Mouse (Mus musculus) spleen, adult 2 months (tissue): ENCODE data around the gene Setx. TPM values are rescaled to one million over a fixed set of nuclear protein-coding genes. Genes with fewer than 3 reads are reported as not detected.
A peak's percentile ranks its signal among the peaks of the same experiment; 100 is the strongest.

Experiments
- DNase-seq, 2 experiments: peaks; one replicate each; pipeline versions ENCODE4 v3.0.0 to v3.0.0-alpha.2; 2012 to 2021; ENCODE audit warnings: low spot score in 2 of 2, low read depth in 1 of 2
- H3K27ac ChIP-seq: fragments of 200-500 bp; 2 replicates; pipeline ENCODE4 v1.5.1; 2012; ENCODE audit warnings: low read length, inconsistent platforms; ENCODE audit not compliant: insufficient read depth
- H3K27me3 ChIP-seq: fragments of 200-500 bp; 2 replicates; pipeline ENCODE4 v1.6.1; 2012; ENCODE audit warnings: mild to moderate bottlenecking, moderate library complexity, low read length, inconsistent platforms; ENCODE audit not compliant: control insufficient read depth, insufficient read depth
- H3K36me3 ChIP-seq: fragments of 200-500 bp; 2 replicates; pipeline ENCODE4 v1.6.1; 2012; ENCODE audit warnings: mild to moderate bottlenecking, low read length, inconsistent platforms; ENCODE audit not compliant: control insufficient read depth, insufficient read depth
- H3K4me1 ChIP-seq: fragments of 200-500 bp; 2 replicates; pipeline ENCODE4 v1.6.1; 2011; ENCODE audit warnings: inconsistent platforms; ENCODE audit not compliant: control insufficient read depth, insufficient read depth, insufficient read length
- H3K4me3 ChIP-seq: fragments of 200-500 bp; 2 replicates; pipeline ENCODE4 v1.5.1; 2011; ENCODE audit warnings: mild to moderate bottlenecking, inconsistent platforms; ENCODE audit not compliant: insufficient read depth, insufficient read length; ENCODE audit errors: extremely low read depth
- CTCF ChIP-seq: fragments of 200-500 bp; IDR thresholded peaks from 2 replicates; pipeline ENCODE4 v1.5.1; 2011; ENCODE audit warnings: mild to moderate bottlenecking, inconsistent platforms; ENCODE audit not compliant: insufficient read depth, insufficient read length, insufficient replicate concordance; ENCODE audit errors: extremely low read depth
- POLR2A ChIP-seq: fragments of 200-500 bp; IDR thresholded peaks from 2 replicates; pipeline ENCODE4 v1.6.1; 2011; ENCODE audit warnings: low read depth, low read length, inconsistent platforms
- WGBS: fragments of 180-500 bp; shearing (Covaris S2); methylation state at CpG from one replicate; pipeline ENCODE4 v1.1.7; 2018; 5-methylcytosine and 5-hydroxymethylcytosine counted together
- polyA plus RNA-seq: library from polyadenylated mRNA; depleted of rRNA; stranded (reverse); fragments of >200 nt; gene quantifications from 2 replicates; pipeline ENCODE4 v1.2.3, GENCODE M21; 2012

The Setx gene
- polyA plus RNA-seq, 1 experiment, result 7.2 TPM

DNA sequence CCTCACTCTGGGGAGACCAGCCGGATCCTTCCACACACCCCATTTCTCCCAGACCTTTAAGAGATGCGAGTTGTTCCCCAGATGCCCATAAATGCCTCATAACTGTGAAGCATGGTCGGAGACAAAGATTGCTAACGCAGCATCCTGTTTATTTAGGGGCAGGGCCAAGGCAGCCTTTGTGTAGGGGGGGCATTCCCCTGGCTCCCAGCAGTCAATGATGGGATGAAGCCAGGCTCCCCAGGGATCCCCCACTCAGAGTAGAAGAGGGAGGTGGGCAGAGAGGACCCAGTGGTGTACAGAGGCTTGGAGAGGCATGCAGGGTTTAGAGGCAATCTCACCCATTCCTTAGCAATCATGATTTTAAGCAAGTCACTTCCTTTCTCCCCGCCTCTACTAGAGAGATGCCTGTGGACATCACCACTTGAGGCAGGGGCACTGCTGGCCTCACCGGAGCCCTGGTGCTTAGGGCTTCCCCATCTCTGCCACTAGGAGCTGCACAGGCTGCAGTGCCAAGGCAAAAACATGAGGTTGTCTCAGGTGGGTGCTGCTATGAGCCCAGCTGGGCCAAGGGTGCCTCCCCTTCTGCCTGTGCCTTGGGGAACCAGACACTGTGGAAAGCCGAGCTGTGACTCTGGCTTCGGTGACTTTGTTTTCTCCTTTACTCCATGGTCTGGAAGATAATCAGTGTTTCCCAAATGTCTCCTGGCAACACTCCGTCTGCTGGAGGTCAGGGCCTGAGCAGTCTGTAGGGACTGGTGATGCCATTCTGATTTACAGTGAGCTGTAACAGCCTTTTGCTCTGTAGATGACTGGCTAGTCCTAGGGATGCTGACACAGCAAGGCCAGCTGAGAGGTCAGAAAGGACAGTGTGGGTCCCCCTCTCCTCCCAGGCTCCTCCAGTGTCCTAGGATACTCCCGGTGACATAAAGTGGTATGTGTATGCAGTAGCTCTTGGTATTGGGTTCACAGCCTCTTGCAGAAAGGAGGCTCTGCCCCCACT is 67.5 kb downstream of the Setx start:
- Histone ChIP-seq H3K36me3 (no peaks in the 10 kb centered on the region), H3K4me1 (peaks cover 7% of the 10 kb centered on the region), H3K27ac (no peak overlapping the region; the same call in 1 of the 2 replicates), H3K27me3 (peaks cover 8% of the 10 kb centered on the region), H3K4me3 (no peak overlapping the region)
- 67% methylated on average over 10 of the region's 10 CpGs for WGBS
- TF ChIP-seq POLR2A (no peak), CTCF (no peak)
- no peak for DNase-seq

DNA sequence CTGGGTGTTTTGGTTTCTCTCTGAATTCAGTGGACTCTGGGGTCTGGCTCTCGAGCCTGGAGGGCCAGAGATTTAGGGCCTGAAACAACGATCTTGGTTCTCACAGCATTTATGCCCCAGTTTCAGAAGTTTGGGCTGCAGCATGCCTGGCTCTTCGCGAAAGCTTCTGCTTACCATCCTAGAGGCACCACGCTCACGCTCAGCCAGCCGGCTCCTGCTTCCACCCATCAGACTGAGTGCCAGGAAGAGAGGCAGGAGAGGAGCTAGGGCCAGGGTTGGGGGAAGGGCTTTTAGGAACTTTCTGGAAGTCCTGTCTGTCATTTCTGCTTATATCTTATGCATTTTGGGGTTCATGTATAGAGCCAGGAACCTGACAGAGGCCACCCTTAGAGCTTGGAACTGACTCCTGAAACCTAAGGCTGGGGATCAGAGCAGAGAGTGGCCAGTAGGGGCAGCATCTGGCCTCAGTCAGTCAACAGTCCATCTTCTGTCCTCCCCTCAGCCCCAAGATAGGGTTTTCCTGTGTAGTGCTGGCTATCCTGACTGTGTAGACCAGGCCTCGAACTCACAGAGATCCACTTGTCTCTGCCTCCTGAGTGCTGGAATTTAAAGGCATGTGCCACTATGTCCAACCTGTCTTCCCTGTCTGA is 68.8 kb downstream of the Setx start:
- 89% methylated on average over 8 of the region's 8 CpGs for WGBS
- H3K4me1 ChIP-seq, result peaks cover 7% of the 10 kb centered on the region
- H3K36me3 ChIP-seq, result no peaks in the 10 kb centered on the region
- TF ChIP-seq CTCF (no peak), POLR2A (no peak)
- no peak overlapping the region for H3K4me3 ChIP-seq
- H3K27me3 ChIP-seq, result peaks cover 8% of the 10 kb centered on the region
- no peak for DNase-seq
- H3K27ac ChIP-seq, result no peak overlapping the region

DNA sequence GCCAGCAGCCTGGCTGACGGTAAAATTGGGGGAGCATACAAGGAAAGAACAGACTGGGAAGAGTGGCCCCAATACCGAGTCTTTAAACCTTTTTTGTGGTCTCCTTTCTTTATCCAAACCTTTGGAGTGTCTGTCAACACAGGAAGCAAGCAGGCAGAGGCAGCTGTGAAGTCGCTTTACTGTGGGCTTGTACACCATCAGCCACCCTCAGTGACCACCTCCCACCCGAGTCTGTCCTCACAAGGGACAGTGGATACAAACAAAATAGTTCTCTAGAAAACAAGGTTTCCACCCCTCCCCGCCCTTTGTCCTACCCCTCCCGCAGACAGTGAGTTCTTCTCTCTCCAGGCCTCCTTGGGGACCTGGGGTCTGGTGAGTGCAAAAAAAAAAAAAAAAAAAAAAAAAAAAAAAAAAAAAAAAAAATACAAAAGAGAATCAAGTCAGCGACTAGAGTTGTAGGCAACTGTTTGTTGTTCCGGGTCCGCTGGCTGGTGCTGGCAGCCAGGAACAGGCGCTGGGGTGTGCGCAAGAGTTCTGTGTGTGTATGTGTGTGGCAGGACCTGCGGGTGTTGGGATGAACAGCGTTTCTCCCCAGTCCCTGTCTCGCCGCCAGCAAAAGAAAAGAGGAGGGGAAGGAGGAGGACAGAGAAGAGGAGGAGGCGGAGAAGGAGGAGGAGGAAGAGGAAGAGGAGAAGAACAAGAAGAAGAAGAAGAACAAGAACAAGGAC is 70.0 kb downstream of the Setx start:
- no peak for DNase-seq
- Histone ChIP-seq H3K27me3 (peaks cover 8% of the 10 kb centered on the region), H3K36me3 (no peaks in the 10 kb centered on the region), H3K4me3 (peak overlapping the region; percentile 24; the same call in 1 of the 2 replicates), H3K4me1 (peaks cover 7% of the 10 kb centered on the region), H3K27ac (no peak overlapping the region)
- WGBS, result 28% methylated on average over 16 of the region's 16 CpGs
- no peak for TF ChIP-seq CTCF
- no peak for TF ChIP-seq POLR2A

DNA sequence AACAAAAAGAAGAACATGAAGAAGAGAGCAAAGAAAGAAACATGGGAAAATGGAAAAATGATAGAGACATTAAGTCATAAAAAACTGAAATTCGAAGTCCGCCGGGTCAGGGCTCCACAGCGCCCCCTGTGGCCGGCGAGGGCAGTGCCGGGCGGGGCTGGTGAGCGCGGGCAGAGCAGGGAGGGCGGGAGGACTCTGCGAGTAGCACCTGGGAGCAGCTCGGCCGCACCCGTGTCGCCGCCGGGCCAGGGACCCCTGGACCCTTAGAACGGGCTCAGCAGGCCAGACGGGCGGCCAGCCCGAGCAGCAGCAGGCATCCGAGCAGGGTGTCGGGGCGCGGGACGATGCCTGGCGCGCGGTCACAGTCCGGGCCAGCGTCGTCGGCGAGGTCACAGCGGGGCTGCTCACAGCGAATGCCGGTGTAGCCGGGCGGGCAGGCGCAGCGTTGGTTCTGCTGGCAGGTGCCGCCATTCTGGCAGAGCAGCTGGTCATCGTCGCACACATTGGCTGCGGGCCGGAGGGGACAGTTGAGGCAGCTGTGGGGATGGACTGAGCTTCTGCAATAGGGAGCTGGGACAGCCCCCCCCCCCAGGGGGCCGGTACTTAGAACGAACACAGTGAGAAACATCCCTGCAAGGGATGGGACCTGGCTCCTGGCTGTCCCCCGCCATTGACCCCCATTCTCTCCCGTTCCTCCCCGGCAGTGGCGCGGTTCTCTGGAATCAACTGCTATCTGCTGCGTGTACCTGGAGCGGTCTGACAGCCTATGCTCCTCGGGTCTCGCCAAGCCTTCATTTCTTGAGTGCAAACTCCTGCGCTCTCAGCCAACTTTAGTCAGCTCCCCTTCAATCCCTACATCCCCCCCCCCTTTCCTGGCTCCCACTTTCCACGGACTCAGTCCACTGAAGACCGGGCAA is 70.8 kb downstream of the Setx start:
- H3K4me1 ChIP-seq, result peaks cover 7% of the 10 kb centered on the region
- peaks cover 8% of the 10 kb centered on the region for H3K27me3 ChIP-seq
- peak overlapping the region; percentile 52 for H3K4me3 ChIP-seq
- peak; percentile 30 to 70 for DNase-seq
- WGBS, result 5% methylated on average over 61 of the region's 61 CpGs
- TF ChIP-seq POLR2A (no peak), CTCF (peak; percentile 88)
- no peaks in the 10 kb centered on the region for H3K36me3 ChIP-seq
- H3K27ac ChIP-seq, result no peak overlapping the region

DNA sequence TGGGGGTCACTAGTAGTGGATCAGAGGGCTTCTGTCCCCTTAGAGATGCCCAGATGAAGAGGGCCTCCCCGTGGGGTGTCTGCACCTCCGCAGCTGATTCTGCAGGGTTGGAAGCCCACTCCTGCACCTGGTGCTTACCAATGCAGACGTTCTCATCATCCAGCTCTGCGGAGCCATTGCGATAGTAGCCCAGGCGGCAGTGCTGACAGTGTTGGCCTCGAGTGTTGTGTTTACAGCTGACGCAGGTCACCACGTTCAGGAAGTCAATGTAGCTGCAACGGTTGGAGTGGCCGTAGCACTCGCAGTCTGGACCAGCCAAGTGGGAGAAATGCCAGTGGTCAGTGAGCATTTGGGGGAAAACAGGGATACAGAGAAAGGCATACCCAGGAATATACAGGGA is 72.9 kb downstream of the Setx start:
- WGBS, result 70% methylated on average over 12 of the region's 12 CpGs
- peaks cover 8% of the 10 kb centered on the region for H3K27me3 ChIP-seq
- DNase-seq, result no peak
- TF ChIP-seq CTCF, result no peak
- no peak for TF ChIP-seq POLR2A
- no peak overlapping the region for H3K4me3 ChIP-seq
- H3K36me3 ChIP-seq, result no peaks in the 10 kb centered on the region
- no peak overlapping the region for H3K27ac ChIP-seq
- peaks cover 7% of the 10 kb centered on the region for H3K4me1 ChIP-seq

DNA sequence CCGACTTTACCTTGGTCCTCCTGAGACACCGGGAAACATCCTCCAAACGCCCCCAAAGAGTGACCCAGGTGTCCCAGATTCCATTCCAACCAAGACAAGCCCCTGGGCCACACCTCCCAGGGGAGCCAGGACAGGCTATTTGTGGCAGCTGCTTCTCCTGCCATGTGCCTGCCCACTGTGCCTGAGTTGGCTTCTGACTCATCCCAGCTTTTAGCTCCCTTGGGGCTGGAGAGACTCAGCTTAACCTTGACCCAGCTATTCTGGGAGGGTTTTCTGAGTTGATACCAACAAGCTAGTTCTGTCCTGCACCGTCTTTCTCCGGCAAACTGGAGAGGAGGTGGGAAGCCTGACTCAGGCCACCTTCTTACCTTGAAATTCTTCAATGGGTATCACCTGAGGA is 74.5 kb downstream of the Setx start:
- peaks cover 8% of the 10 kb centered on the region for H3K27me3 ChIP-seq

More for the DNA sequence above, 74.5 kb downstream of the Setx start:
- 79% methylated on average over 5 of the region's 5 CpGs for WGBS
- Histone ChIP-seq H3K4me3 (no peak overlapping the region), H3K36me3 (no peaks in the 10 kb centered on the region), H3K4me1 (peaks cover 7% of the 10 kb centered on the region), H3K27ac (no peak overlapping the region)
- TF ChIP-seq CTCF (no peak), POLR2A (no peak)
- no peak for DNase-seq
